Comparison of ENCODE assay signal across 9 mouse cellular contexts in genomic region chr11:79650359-79650835, GRCm38 (mm10). TPM values are rescaled to one million over a fixed set of nuclear protein-coding genes. Genes with fewer than 3 reads are reported as not detected.
DNase-seq lines count a peak whose midpoint lies in the region; ATAC-seq lines count a peak whose summit lies in the region.
"Had no signal": no experiment of that assay in that cellular context is flagged by ENCODE, and none has a peak within 500 bp of the region (broad histone marks: within the 10 kb centered on the region; RNA-seq: fewer than 3 reads in every experiment).

No protein-coding gene starts in this region.

- H3K9me3 ChIP-seq in lung, embryonic 16.5 days (ENCODE audit: control insufficient read depth, low read length): no peaks in the 10 kb centered on the region
- H3K9me3 ChIP-seq in midbrain, embryonic 16.5 days (replicated peaks; ENCODE audit: control insufficient read depth, low read length, poor library complexity, severe bottlenecking): no peaks in the 10 kb centered on the region
- H3K9me3 ChIP-seq: heart, embryonic 15.5 days had no signal

- H3K4me1 ChIP-seq in lung, embryonic 16.5 days (replicated peaks; ENCODE audit: control insufficient read depth, insufficient read depth, low read length): peaks cover 13% of the 10 kb centered on the region; the same call in 1 of the 2 replicates
- peaks cover 12% of the 10 kb centered on the region for H3K4me1 ChIP-seq in midbrain, embryonic 16.5 days (ENCODE audit: control insufficient read depth, insufficient read depth, low read length)

- H3K4me3 ChIP-seq in lung, embryonic 16.5 days (ENCODE audit: low read length): no peak overlapping the region
- no peak overlapping the region for H3K4me3 ChIP-seq in midbrain, embryonic 16.5 days (ENCODE audit: low read depth, low read length)
- H3K4me3 ChIP-seq: heart, embryonic 15.5 days had no signal

- H3K27me3 ChIP-seq in lung, embryonic 16.5 days (ENCODE audit: control insufficient read depth, insufficient read depth, low read depth, low read length): no peaks in the 10 kb centered on the region
- no peaks in the 10 kb centered on the region for H3K27me3 ChIP-seq in midbrain, embryonic 16.5 days (ENCODE audit: control insufficient read depth, insufficient read depth, low read depth, low read length)

- no peaks in the 10 kb centered on the region for H3K36me3 ChIP-seq in lung, embryonic 16.5 days (ENCODE audit: control insufficient read depth, insufficient read depth, low read length)
- H3K36me3 ChIP-seq in midbrain, embryonic 16.5 days (ENCODE audit: control insufficient read depth, insufficient read depth, low read length): no peaks in the 10 kb centered on the region
- H3K36me3 ChIP-seq: heart, embryonic 15.5 days had no signal

- no peak overlapping the region for H3K9ac ChIP-seq in lung, embryonic 16.5 days (ENCODE audit: low read length)
- H3K9ac ChIP-seq in midbrain, embryonic 16.5 days (ENCODE audit: low read depth, low read length): no peak overlapping the region
- H3K9ac ChIP-seq: heart, embryonic 15.5 days had no signal

- peak overlapping the region; percentile 64 for H3K27ac ChIP-seq in lung, embryonic 16.5 days (ENCODE audit: low read length)
- H3K27ac ChIP-seq in midbrain, embryonic 16.5 days (ENCODE audit: low read length): peak overlapping the region; percentile 47; the same call in 1 of the 2 replicates
- H3K27ac ChIP-seq: heart, embryonic 15.5 days had no signal

- DNase-seq in cerebellum, postnatal 4 days (ENCODE audit: low spot score in 2 of 2): no peak
- no peak for DNase-seq in lung, postnatal 36 days
- DNase-seq in urinary bladder, postnatal 25 days (ENCODE audit: low spot score): no peak
- DNase-seq in thymus, postnatal 25 days: no peak

- WGBS in lung, embryonic 16.5 days: 38% methylated on average over 5 of the region's 5 CpGs
- WGBS in midbrain, embryonic 16.5 days: 43% methylated on average over 5 of the region's 5 CpGs

- H3K4me2 ChIP-seq in lung, embryonic 16.5 days (ENCODE audit: low read depth, low read length): no peak overlapping the region
- no peak overlapping the region for H3K4me2 ChIP-seq in midbrain, embryonic 16.5 days (ENCODE audit: low read length)
- H3K4me2 ChIP-seq: heart, embryonic 15.5 days had no signal

- peak; percentile 43; the same call in 1 of the 2 replicates for ATAC-seq in cerebellum, adult (ENCODE audit: insufficient number of reproducible peaks, low FRiP score, low TSS enrichment)
- ATAC-seq in lung, embryonic 16.5 days (ENCODE audit: low read depth): peak; percentile 53; the same call in 1 of the 2 replicates
- peak; percentile 9 to 16; a peak in 1 of 4 replicates for ATAC-seq in hematopoietic stem cell, adult 5-6 weeks (replicated peaks in 1 of 2; ENCODE audit: insufficient read depth in 1 of 2, low FRiP score in 2 of 2, low TSS enrichment in 1 of 2, low read depth in 1 of 2, poor library complexity in 2 of 2, severe bottlenecking in 2 of 2)
- ATAC-seq in midbrain, embryonic 16.5 days: no peak

RNA-seq across cellular contexts. Expression of gene Rab11fip4, which starts 59.4 kb away (rescaled TPM):
- 1.9 and 2.0 TPM in 2 replicates for polyA plus RNA-seq in lung, embryonic 16.5 days (2015; fragmentation: Nextera tagmentation; extraction: Ambion mirVana)
- 1.9 and 3.5 TPM in 2 replicates for total RNA-seq in hematopoietic stem cell, adult 5-6 weeks (2017)
- polyA plus RNA-seq in midbrain, embryonic 16.5 days (2015; fragmentation: Nextera tagmentation; extraction: Ambion mirVana): 27.8 and 29.4 TPM in 2 replicates
